Mouse (Mus musculus): ENCODE measurements around the gene Qrich2. TPM values are rescaled to one million over a fixed set of nuclear protein-coding genes. Genes with fewer than 3 reads are reported as not detected.
"Not testable (repeated sequence)": the region's sequence is repeated elsewhere in the genome, so short reads cannot be mapped to it uniquely, and the experiment has no call there.

Gene Qrich2
- polyA plus RNA-seq, 1 experiment from 2014 or later, result not detected

DNA sequence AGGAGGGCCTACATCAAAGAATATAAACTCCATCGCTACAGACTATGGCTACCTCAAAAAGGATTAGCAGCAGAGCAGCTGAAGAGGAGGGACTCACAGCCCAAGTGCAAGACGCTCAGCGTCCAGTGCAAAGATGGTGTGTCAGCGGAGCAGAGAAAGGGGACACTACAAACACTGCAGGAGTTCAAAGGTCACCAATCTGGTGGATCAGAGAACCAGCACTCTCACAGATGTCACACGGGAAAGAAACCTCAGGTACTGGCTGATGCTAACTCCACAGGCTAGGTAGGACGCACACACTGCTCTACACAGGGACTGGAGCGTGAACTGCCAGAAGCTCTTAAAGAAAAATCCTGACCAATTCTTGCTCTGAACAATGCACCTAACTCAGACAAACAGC, 12.9 kb upstream of the Qrich2 start:
- H3K27me3 ChIP-seq (ENCODE audit: control insufficient read depth, insufficient read depth, low read depth, low read length), result no peaks in the 10 kb centered on the region
- H3K4me3 ChIP-seq (ENCODE audit: low read length), result no peak overlapping the region
- H3K4me1 ChIP-seq (replicated peaks; ENCODE audit: control insufficient read depth, insufficient read depth, low read length), result no peaks in the 10 kb centered on the region
- H3K36me3 ChIP-seq (ENCODE audit: control insufficient read depth, insufficient read depth, low read length), result peaks cover 75% of the 10 kb centered on the region
- no peaks in the 10 kb centered on the region for H3K9me3 ChIP-seq (ENCODE audit: control insufficient read depth, low read length)
- no peak overlapping the region for H3K9ac ChIP-seq (ENCODE audit: low read length)
- H3K4me2 ChIP-seq (ENCODE audit: low read depth, low read length), result no peak overlapping the region
- no peak for ATAC-seq (ENCODE audit: low read depth)
- WGBS, result 83% methylated on average over 7 of the region's 7 CpGs
- no peak overlapping the region for H3K27ac ChIP-seq (ENCODE audit: low read length)

DNA sequence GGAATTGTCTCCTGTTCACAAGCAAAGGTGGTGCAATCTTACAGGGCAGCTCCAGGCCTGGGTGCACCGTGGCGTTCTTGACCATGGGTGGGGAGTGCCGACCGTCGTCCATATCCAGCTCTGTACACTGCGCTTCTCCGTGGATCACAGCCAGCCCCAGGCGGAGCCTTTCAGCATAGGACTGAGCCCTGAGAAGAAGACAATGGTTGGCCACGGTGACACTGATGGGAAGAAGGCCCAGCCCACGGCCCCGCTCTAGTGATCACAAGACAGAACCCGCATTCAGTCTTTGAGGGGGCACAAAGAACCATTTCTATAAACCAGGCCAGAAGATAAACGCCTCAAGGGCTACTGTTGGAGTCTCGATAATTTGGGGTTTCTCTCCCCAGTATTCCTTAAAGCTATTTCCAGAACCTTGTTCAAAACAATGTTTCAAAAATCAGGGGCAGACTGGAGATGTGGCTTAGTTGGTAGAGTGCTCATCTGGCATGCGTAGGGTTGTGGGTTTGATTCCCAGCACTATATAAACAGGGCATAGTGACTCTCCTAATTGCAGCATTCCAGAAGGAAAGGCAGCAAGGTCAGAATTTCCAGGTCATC, 11.2 kb upstream of the Qrich2 start:
- 93% methylated on average over 15 of the region's 15 CpGs for WGBS

DNA sequence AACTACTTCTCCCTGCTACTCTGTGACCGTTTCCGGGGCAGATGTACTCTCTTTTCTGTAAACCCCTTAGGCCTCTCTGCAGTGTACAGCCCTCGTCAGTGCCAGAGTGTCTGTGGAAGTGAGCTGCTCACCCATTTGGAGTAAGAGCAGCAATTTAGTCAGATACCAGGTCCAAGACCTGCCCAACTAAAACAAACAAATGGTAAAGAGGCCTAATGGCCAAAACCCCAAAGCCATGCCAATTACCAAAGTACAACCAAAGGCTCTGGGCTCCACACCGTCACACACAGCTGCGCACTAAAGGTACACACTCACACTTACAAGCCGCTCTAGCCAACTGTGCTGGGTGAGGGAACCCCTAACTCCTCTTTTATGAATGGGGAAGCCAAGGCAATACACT, 10.7 kb upstream of the Qrich2 start:
- ATAC-seq (ENCODE audit: low read depth), result no peak
- H3K4me3 ChIP-seq (ENCODE audit: low read length), result no peak overlapping the region

More for the DNA sequence above, 11.2 kb upstream of the Qrich2 start:
- no peak overlapping the region for H3K4me2 ChIP-seq (ENCODE audit: low read depth, low read length)
- no peak for ATAC-seq (ENCODE audit: low read depth)
- no peak overlapping the region for H3K27ac ChIP-seq (ENCODE audit: low read length)
- no peaks in the 10 kb centered on the region for H3K9me3 ChIP-seq (ENCODE audit: control insufficient read depth, low read length)
- peaks cover 77% of the 10 kb centered on the region for H3K36me3 ChIP-seq (ENCODE audit: control insufficient read depth, insufficient read depth, low read length)
- no peak overlapping the region for H3K4me3 ChIP-seq (ENCODE audit: low read length)
- no peaks in the 10 kb centered on the region for H3K4me1 ChIP-seq (replicated peaks; ENCODE audit: control insufficient read depth, insufficient read depth, low read length)
- no peak overlapping the region for H3K9ac ChIP-seq (ENCODE audit: low read length)
- H3K27me3 ChIP-seq (ENCODE audit: control insufficient read depth, insufficient read depth, low read depth, low read length), result no peaks in the 10 kb centered on the region

DNA sequence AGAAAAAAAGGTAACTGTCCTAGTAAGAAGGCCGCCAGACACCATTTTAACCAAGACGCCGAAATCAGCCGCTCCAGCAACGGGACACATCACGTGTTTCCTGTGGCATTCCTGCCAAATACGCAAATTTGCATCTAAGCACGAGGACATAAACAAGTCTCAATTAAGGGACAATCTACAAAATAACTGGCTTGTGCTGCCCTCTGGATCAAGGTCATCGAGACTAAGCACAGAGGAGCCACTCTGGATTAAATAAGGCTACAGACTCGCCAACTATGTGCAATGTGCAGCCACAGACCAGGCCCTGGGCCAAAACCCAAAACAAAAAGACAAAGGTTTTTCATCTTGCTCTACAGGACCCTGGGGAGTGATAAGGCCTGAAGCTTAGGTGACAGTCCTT, 10.0 kb upstream of the Qrich2 start:
- Histone ChIP-seq H3K9ac (ENCODE audit: low read length) (no peak overlapping the region), H3K27me3 (ENCODE audit: control insufficient read depth, insufficient read depth, low read depth, low read length) (no peaks in the 10 kb centered on the region), H3K4me3 (ENCODE audit: low read length) (no peak overlapping the region), H3K36me3 (ENCODE audit: control insufficient read depth, insufficient read depth, low read length) (peaks cover 76% of the 10 kb centered on the region), H3K27ac (ENCODE audit: low read length) (no peak overlapping the region), H3K4me1 (replicated peaks; ENCODE audit: control insufficient read depth, insufficient read depth, low read length) (no peaks in the 10 kb centered on the region), H3K9me3 (ENCODE audit: control insufficient read depth, low read length) (no peaks in the 10 kb centered on the region), H3K4me2 (ENCODE audit: low read depth, low read length) (no peak overlapping the region)
- 90% methylated on average over 10 of the region's 10 CpGs for WGBS
- no peak for ATAC-seq (ENCODE audit: low read depth)

More for the DNA sequence above, 10.7 kb upstream of the Qrich2 start:
- Histone ChIP-seq H3K27ac (ENCODE audit: low read length) (no peak overlapping the region), H3K9me3 (ENCODE audit: control insufficient read depth, low read length) (no peaks in the 10 kb centered on the region), H3K27me3 (ENCODE audit: control insufficient read depth, insufficient read depth, low read depth, low read length) (no peaks in the 10 kb centered on the region), H3K9ac (ENCODE audit: low read length) (no peak overlapping the region), H3K36me3 (ENCODE audit: control insufficient read depth, insufficient read depth, low read length) (peaks cover 76% of the 10 kb centered on the region), H3K4me1 (replicated peaks; ENCODE audit: control insufficient read depth, insufficient read depth, low read length) (no peaks in the 10 kb centered on the region), H3K4me2 (ENCODE audit: low read depth, low read length) (no peak overlapping the region)
- 91% methylated on average over 6 of the region's 6 CpGs for WGBS

DNA sequence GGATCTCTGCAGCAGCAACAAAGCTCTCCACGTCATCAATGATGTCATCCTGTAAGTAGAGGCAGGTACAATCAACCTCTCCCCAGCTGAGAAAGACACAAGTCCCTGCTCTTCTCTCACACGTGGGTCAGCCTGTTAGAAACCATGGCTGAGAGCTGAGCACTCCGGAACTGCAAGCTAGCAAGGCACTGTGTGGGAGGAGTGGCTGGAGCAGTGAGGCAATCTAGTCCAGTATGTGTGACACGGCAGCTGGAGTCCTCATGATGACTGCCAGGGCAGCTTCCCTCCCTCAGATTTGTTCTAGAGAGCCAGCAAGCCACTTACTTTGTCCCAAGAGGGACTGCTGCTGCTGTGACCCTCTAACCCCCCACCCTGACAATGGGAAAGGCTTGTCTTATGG, 6.2 kb upstream of the Qrich2 start:
- H3K4me2 ChIP-seq (ENCODE audit: low read depth, low read length), result no peak overlapping the region
- no peaks in the 10 kb centered on the region for H3K27me3 ChIP-seq (ENCODE audit: control insufficient read depth, insufficient read depth, low read depth, low read length)
- 72% methylated on average over 4 of the region's 4 CpGs for WGBS
- H3K9ac ChIP-seq (ENCODE audit: low read length), result no peak overlapping the region
- no peak overlapping the region for H3K27ac ChIP-seq (ENCODE audit: low read length)
- peaks cover 56% of the 10 kb centered on the region for H3K36me3 ChIP-seq (ENCODE audit: control insufficient read depth, insufficient read depth, low read length)
- H3K4me3 ChIP-seq (ENCODE audit: low read length), result no peak overlapping the region
- H3K9me3 ChIP-seq (ENCODE audit: control insufficient read depth, low read length), result no peaks in the 10 kb centered on the region
- no peaks in the 10 kb centered on the region for H3K4me1 ChIP-seq (replicated peaks; ENCODE audit: control insufficient read depth, insufficient read depth, low read length)
- 0 out of 2 replicates have a peak, but pooled peaks have one; percentile 20 for ATAC-seq (ENCODE audit: low read depth)

DNA sequence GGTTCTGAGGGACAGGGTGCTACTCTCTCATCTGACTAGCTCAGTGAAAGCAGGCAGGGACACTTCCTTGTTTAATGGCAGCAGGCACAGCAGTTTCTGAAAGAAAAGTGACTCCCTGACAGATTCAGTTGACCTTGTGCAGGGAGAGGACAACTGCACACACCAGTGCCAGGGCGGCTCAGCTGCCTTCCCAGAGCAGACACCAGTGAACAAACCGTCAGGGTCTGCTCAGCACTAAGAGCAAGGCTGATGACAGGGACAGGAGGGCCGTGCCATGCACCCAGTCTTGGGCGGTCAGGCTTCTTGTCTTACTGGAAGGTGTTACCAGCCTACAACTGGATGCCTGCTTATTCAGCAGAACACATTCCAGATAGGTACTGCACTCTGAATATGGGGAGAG, 4.9 kb upstream of the Qrich2 start:
- no peak for ATAC-seq (ENCODE audit: low read depth)
- Histone ChIP-seq H3K4me2 (ENCODE audit: low read depth, low read length) (no peak overlapping the region), H3K9ac (ENCODE audit: low read length) (no peak overlapping the region), H3K9me3 (ENCODE audit: control insufficient read depth, low read length) (no peaks in the 10 kb centered on the region), H3K27ac (ENCODE audit: low read length) (no peak overlapping the region), H3K4me1 (replicated peaks; ENCODE audit: control insufficient read depth, insufficient read depth, low read length) (no peaks in the 10 kb centered on the region), H3K4me3 (ENCODE audit: low read length) (no peak overlapping the region), H3K27me3 (ENCODE audit: control insufficient read depth, insufficient read depth, low read depth, low read length) (no peaks in the 10 kb centered on the region), H3K36me3 (ENCODE audit: control insufficient read depth, insufficient read depth, low read length) (peaks cover 47% of the 10 kb centered on the region)
- WGBS, result 89% methylated on average over 4 of the region's 4 CpGs

DNA sequence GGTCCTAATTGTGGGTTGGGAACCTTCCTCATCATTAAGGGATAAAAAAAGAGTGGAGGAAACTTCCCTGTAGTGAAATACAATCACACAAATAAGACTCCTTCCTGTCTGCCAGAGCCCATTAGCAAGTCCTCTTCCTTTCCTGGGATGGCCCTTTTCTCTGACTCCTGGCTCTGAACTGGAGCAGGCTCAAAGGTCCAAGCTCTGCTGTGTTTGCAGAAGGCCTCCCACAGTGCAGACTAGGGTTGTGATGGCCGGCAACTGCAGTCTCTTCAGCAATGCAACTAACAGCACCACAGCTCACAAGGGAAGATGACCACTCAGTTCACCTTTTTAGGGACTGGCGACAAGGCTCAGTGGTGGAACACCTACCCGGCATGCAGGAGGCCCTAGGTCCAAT, 4.2 kb upstream of the Qrich2 start:
- Histone ChIP-seq H3K36me3 (ENCODE audit: control insufficient read depth, insufficient read depth, low read length) (peaks cover 41% of the 10 kb centered on the region), H3K4me1 (replicated peaks; ENCODE audit: control insufficient read depth, insufficient read depth, low read length) (no peaks in the 10 kb centered on the region), H3K4me2 (ENCODE audit: low read depth, low read length) (no peak overlapping the region), H3K27ac (ENCODE audit: low read length) (no peak overlapping the region), H3K4me3 (ENCODE audit: low read length) (no peak overlapping the region), H3K9ac (ENCODE audit: low read length) (no peak overlapping the region), H3K9me3 (ENCODE audit: control insufficient read depth, low read length) (no peaks in the 10 kb centered on the region), H3K27me3 (ENCODE audit: control insufficient read depth, insufficient read depth, low read depth, low read length) (no peaks in the 10 kb centered on the region)
- WGBS, result 78% methylated on average over 3 of the region's 3 CpGs
- no peak for ATAC-seq (ENCODE audit: low read depth)

DNA sequence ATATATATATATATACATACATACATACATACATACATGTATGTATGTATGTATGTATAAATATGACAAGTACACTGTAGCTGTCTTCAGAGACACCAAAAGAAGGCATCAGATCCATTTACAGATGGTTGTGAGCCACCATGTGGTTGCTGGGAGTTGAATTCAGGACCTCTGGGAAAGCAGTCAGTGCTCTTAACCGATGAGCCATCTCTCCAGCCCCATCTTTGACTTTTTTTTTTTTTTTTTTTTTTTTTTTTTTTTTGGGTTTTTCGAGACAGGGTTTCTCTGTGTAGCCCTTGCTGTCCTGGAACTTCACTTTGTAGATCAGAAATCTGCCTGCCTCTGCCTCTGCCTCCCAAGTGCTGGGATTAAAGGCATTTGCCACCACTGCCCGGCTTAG, 2.3 kb upstream of the Qrich2 start:
- H3K4me3 ChIP-seq (ENCODE audit: low read length); H3K4me2 ChIP-seq (ENCODE audit: low read depth, low read length); H3K27me3 ChIP-seq (ENCODE audit: control insufficient read depth, insufficient read depth, low read depth, low read length); H3K27ac ChIP-seq (ENCODE audit: low read length); H3K9me3 ChIP-seq (ENCODE audit: control insufficient read depth, low read length); ATAC-seq (ENCODE audit: low read depth); H3K9ac ChIP-seq (ENCODE audit: low read length); H3K4me1 ChIP-seq (replicated peaks; ENCODE audit: control insufficient read depth, insufficient read depth, low read length): not testable (repeated sequence)
- peaks cover 30% of the 10 kb centered on the region for H3K36me3 ChIP-seq (ENCODE audit: control insufficient read depth, insufficient read depth, low read length)
- WGBS, result 63% methylated on average over 3 of the region's 3 CpGs

DNA sequence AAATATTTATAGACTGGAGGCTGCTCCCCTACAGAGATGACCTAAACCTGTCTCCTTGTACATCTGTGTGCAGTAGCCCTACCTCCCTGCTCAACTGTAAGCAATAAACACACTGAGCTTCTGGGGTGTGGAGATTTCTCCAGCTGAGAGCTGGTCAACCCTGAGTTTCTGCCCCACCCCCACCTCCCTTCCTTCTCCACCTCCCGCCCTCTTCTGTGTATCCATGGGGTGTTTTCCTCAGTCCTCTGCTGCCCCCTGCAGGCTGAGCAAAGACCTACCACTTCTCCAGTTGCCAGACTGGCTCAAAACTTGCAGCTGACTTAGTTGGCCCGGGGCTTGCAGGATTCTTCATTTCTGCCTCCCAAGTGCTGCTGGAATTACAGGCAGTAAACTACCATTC, 2.2 kb downstream of the Qrich2 start:
- WGBS, result 5% methylated on average over 2 of the region's 2 CpGs
- Histone ChIP-seq H3K9ac (ENCODE audit: low read length) (no peak overlapping the region), H3K27me3 (ENCODE audit: control insufficient read depth, insufficient read depth, low read depth, low read length) (no peaks in the 10 kb centered on the region), H3K4me1 (replicated peaks; ENCODE audit: control insufficient read depth, insufficient read depth, low read length) (no peaks in the 10 kb centered on the region), H3K27ac (ENCODE audit: low read length) (no peak overlapping the region), H3K4me3 (ENCODE audit: low read length) (no peak overlapping the region), H3K36me3 (ENCODE audit: control insufficient read depth, insufficient read depth, low read length) (no peaks in the 10 kb centered on the region), H3K4me2 (ENCODE audit: low read depth, low read length) (no peak overlapping the region), H3K9me3 (ENCODE audit: control insufficient read depth, low read length) (no peaks in the 10 kb centered on the region)
- ATAC-seq (ENCODE audit: low read depth), result peak; percentile 78

DNA sequence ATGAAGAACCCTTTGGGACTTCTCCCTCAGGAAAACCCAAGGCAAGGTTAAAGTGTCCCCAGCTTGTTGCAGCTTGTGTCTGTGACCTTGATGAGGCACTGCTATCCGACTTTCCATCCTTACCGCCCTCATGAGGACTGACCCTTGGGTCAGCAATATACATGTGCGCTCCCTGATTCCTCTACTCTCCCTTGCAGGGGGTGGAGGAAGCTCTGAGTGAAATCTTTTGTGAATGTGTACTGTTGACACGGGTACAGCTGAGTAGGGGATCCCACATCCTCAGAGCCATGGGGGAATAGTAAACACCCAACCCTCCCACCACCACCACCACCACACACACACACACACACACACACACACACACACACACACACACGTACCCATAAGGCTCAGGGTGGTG, 2.7 kb downstream of the Qrich2 start:
- Histone ChIP-seq H3K4me3 (ENCODE audit: low read length) (no peak overlapping the region), H3K4me2 (ENCODE audit: low read depth, low read length) (no peak overlapping the region), H3K27me3 (ENCODE audit: control insufficient read depth, insufficient read depth, low read depth, low read length) (no peaks in the 10 kb centered on the region), H3K9ac (ENCODE audit: low read length) (no peak overlapping the region), H3K36me3 (ENCODE audit: control insufficient read depth, insufficient read depth, low read length) (no peaks in the 10 kb centered on the region), H3K4me1 (replicated peaks; ENCODE audit: control insufficient read depth, insufficient read depth, low read length) (no peaks in the 10 kb centered on the region), H3K27ac (ENCODE audit: low read length) (no peak overlapping the region), H3K9me3 (ENCODE audit: control insufficient read depth, low read length) (no peaks in the 10 kb centered on the region)
- 56% methylated on average over 5 of the region's 5 CpGs for WGBS
- ATAC-seq (ENCODE audit: low read depth), result no peak; the same call in none of the 2 replicates
